Mouse (Mus musculus) C2C12 (cell line): Measurements from ENCODE around the gene Tcaf1. TPM values are rescaled to one million over a fixed set of nuclear protein-coding genes. Genes with fewer than 3 reads are reported as not detected.

Experiments used
- H3K27me3 ChIP-seq: one replicate; pipeline ENCODE4 v1.6.1; 2011; ENCODE audit not compliant: control insufficient read depth, insufficient read depth, insufficient read length
- H3K36me3 ChIP-seq: one replicate; pipeline ENCODE4 v1.6.1; 2011; ENCODE audit not compliant: control insufficient read depth, insufficient read depth
- H3K4me3 ChIP-seq: one replicate; pipeline ENCODE4 v1.5.1; 2011; ENCODE audit warnings: mild to moderate bottlenecking, control low read depth; ENCODE audit not compliant: poor library complexity, insufficient read depth, severe bottlenecking
- H3K79me2 ChIP-seq: one replicate; pipeline ENCODE4 v1.6.1; 2011; ENCODE audit not compliant: control insufficient read depth, insufficient read depth
- H3K79me3 ChIP-seq: one replicate; pipeline ENCODE4 v1.6.1; 2011; ENCODE audit warnings: low read depth, control low read depth
- H3ac ChIP-seq: one replicate; pipeline ENCODE3; 2011; ENCODE audit warnings: low read depth; ENCODE audit not compliant: control insufficient read depth, insufficient read length
- CEBPB ChIP-seq: IDR thresholded peaks from one replicate; pipeline ENCODE4 v1.6.1; 2011; ENCODE audit warnings: low read depth, mild to moderate bottlenecking, control low read depth, moderate library complexity
- CTCF ChIP-seq: IDR thresholded peaks from one replicate; pipeline ENCODE4 v1.5.1; 2011; ENCODE audit not compliant: control insufficient read depth, insufficient read depth, insufficient read length
- FOSL1 ChIP-seq: IDR thresholded peaks from one replicate; pipeline ENCODE4 v1.8.0; 2011; ENCODE audit warnings: mild to moderate bottlenecking, low read length; ENCODE audit not compliant: poor library complexity, insufficient read depth, severe bottlenecking
- MAX ChIP-seq: IDR thresholded peaks from one replicate; pipeline ENCODE4 v1.6.1; 2011; ENCODE audit warnings: mild to moderate bottlenecking, control low read depth
- MYOD1 ChIP-seq: IDR thresholded peaks from one replicate; pipeline ENCODE4 v1.6.1; 2011; ENCODE audit warnings: low read depth; ENCODE audit not compliant: control insufficient read depth, insufficient read length
- MYOG ChIP-seq: IDR thresholded peaks from one replicate; pipeline ENCODE4 v1.6.1; 2011; ENCODE audit not compliant: control insufficient read depth, insufficient read length; ENCODE audit errors: extremely low read depth
- USF1 ChIP-seq: IDR thresholded peaks from one replicate; pipeline ENCODE4 v1.6.1; 2011; ENCODE audit warnings: low read depth, mild to moderate bottlenecking, control low read depth, moderate library complexity
- polyA plus RNA-seq: library from polyadenylated mRNA; unstranded; fragments of >200 nt; fragmentation: generic; extraction: Trizol; gene quantifications from one replicate; pipeline ENCODE4 v1.2.1, GENCODE M21; 2012; ENCODE audit warnings: missing spikeins

Gene Tcaf1
- polyA plus RNA-seq, 1 experiment: 19.3 TPM

DNA sequence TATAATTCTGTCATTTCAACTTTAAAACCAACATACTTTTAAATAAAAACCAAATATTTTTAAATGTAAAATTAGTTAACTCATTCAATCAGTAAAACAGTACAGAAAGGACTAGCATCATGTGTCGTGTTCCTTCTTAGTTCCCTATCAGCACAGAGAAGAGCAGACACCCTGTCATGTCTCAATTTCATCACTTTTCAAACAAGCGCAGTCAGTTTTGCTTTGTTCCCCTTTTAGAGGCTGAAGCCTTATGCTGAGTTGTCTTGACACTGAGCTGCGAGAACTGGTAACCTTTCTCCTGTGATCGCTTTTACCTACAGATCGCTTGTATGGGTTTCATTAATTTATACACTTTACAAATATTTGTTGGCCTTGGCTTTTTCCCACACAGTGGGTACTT is 75.5 kb downstream of the Tcaf1 start:
- no peaks in the 10 kb centered on the region for H3K79me3 ChIP-seq
- no peak overlapping the region for H3K4me3 ChIP-seq
- no peak overlapping the region for H3ac ChIP-seq
- H3K36me3 ChIP-seq: no peaks in the 10 kb centered on the region
- TF ChIP-seq MYOG: no peak
- TF ChIP-seq CTCF: no peak
- TF ChIP-seq FOSL1: no peak
- TF ChIP-seq MYOD1: no peak
- TF ChIP-seq CEBPB: no peak
- no peak for TF ChIP-seq MAX
- no peak for TF ChIP-seq USF1
- H3K27me3 ChIP-seq: no peaks in the 10 kb centered on the region
- H3K79me2 ChIP-seq: no peaks in the 10 kb centered on the region

- Histone ChIP-seq H3K27me3 (no peaks in the 10 kb centered on the region), H3K79me3 (no peaks in the 10 kb centered on the region), H3K36me3 (no peaks in the 10 kb centered on the region), H3K4me3 (no peak overlapping the region), H3ac (no peak overlapping the region), H3K79me2 (no peaks in the 10 kb centered on the region)
- no peak for TF ChIP-seq CTCF
- TF ChIP-seq FOSL1: no peak
- no peak for TF ChIP-seq MYOD1
- TF ChIP-seq MAX: no peak
- no peak for TF ChIP-seq CEBPB
- TF ChIP-seq USF1: no peak
- TF ChIP-seq MYOG: no peak
Measured at GRCm38 (mm10) chr6:42631395-42631794, 78.5 kb downstream of the Tcaf1 start.

Other genes with a start within 250 kb of the Tcaf1 start
- not detected for gene Olfr458, start 244.9 kb downstream of the Tcaf1 start, polyA plus RNA-seq
- gene Olfr457, start 233.8 kb downstream of the Tcaf1 start, polyA plus RNA-seq: not detected
- 0.06 TPM for gene Olfr456, start 222.9 kb downstream of the Tcaf1 start, polyA plus RNA-seq
- gene Olfr455, start 162.5 kb downstream of the Tcaf1 start, polyA plus RNA-seq: 0.01 TPM
- gene Tcaf3, start 112.4 kb downstream of the Tcaf1 start, polyA plus RNA-seq: not detected
- 4.3 TPM for gene Tcaf2, start 64.8 kb downstream of the Tcaf1 start, polyA plus RNA-seq
- not detected for gene Olfr453, start 29.3 kb upstream of the Tcaf1 start, polyA plus RNA-seq
- gene Olfr38, start 46.3 kb upstream of the Tcaf1 start, polyA plus RNA-seq: not detected
- gene Olfr452, start 75.0 kb upstream of the Tcaf1 start, polyA plus RNA-seq: not detected
- gene Olfr450, start 101.9 kb upstream of the Tcaf1 start, polyA plus RNA-seq: not detected
- not detected for gene Olfr449, start 124.3 kb upstream of the Tcaf1 start, polyA plus RNA-seq
- gene Olfr448, start 180.4 kb upstream of the Tcaf1 start, polyA plus RNA-seq: not detected
- not detected for gene Olfr447, start 198.8 kb upstream of the Tcaf1 start, polyA plus RNA-seq
- not detected for gene Olfr446, start 211.3 kb upstream of the Tcaf1 start, polyA plus RNA-seq
- not detected for gene Olfr444, start 239.0 kb upstream of the Tcaf1 start, polyA plus RNA-seq